Mouse (Mus musculus): Measurements from ENCODE around the gene Pradc1. TPM values are rescaled to one million over a fixed set of nuclear protein-coding genes. Genes with fewer than 3 reads are reported as not detected.
A peak's percentile ranks its signal among the peaks of the same experiment; 100 is the strongest.

The Pradc1 gene
- polyA plus RNA-seq, 1 experiment, result 9.6 TPM

GRCm38 (mm10) chr6:85489717-85490116 lies 37.9 kb upstream of the Pradc1 start:
- H3K4me3 ChIP-seq (ENCODE audit: low read depth, low read length), result no peak overlapping the region
- no peaks in the 10 kb centered on the region for H3K27me3 ChIP-seq (ENCODE audit: control insufficient read depth, insufficient read depth, low read length, poor library complexity, severe bottlenecking)
- H3K9me3 ChIP-seq (replicated peaks; ENCODE audit: control insufficient read depth, insufficient read depth, low read length, poor library complexity, severe bottlenecking), result no peaks in the 10 kb centered on the region
- no peak overlapping the region for H3K9ac ChIP-seq (ENCODE audit: low read depth, poor library complexity, severe bottlenecking)
- no peaks in the 10 kb centered on the region for H3K36me3 ChIP-seq (ENCODE audit: control insufficient read depth, insufficient read depth, low read length, poor library complexity, severe bottlenecking)
- no peaks in the 10 kb centered on the region for H3K4me1 ChIP-seq (ENCODE audit: control insufficient read depth, insufficient read depth, low read length)
- H3K27ac ChIP-seq (ENCODE audit: insufficient read depth, low read length), result no peak overlapping the region
- TF ChIP-seq EP300 (IDR thresholded peaks at IDR 0.05; ENCODE audit: insufficient read depth, low read depth, low read length) (no peak), POLR2A (IDR thresholded peaks at IDR 0.05; ENCODE audit: insufficient read depth, low read length) (no peak), CTCF (IDR thresholded peaks at IDR 0.05; ENCODE audit: low read depth, low read length) (no peak)

GRCm38 (mm10) chr6:85488510-85488909 lies 36.7 kb upstream of the Pradc1 start:
- no peak overlapping the region for H3K27ac ChIP-seq (ENCODE audit: insufficient read depth, low read length)

GRCm38 (mm10) chr6:85485738-85486137 lies 34.0 kb upstream of the Pradc1 start:
- H3K9ac ChIP-seq (ENCODE audit: low read depth, poor library complexity, severe bottlenecking), result no peak overlapping the region
- no peak overlapping the region for H3K27ac ChIP-seq (ENCODE audit: insufficient read depth, low read length)
- H3K36me3 ChIP-seq (ENCODE audit: control insufficient read depth, insufficient read depth, low read length, poor library complexity, severe bottlenecking), result no peaks in the 10 kb centered on the region
- H3K9me3 ChIP-seq (replicated peaks; ENCODE audit: control insufficient read depth, insufficient read depth, low read length, poor library complexity, severe bottlenecking), result no peaks in the 10 kb centered on the region
- peaks cover 8% of the 10 kb centered on the region for H3K27me3 ChIP-seq (ENCODE audit: control insufficient read depth, insufficient read depth, low read length, poor library complexity, severe bottlenecking)
- no peak overlapping the region for H3K4me3 ChIP-seq (ENCODE audit: low read depth, low read length)
- H3K4me1 ChIP-seq (ENCODE audit: control insufficient read depth, insufficient read depth, low read length), result no peaks in the 10 kb centered on the region
- no peak for TF ChIP-seq POLR2A (IDR thresholded peaks at IDR 0.05; ENCODE audit: insufficient read depth, low read length)
- TF ChIP-seq EP300 (IDR thresholded peaks at IDR 0.05; ENCODE audit: insufficient read depth, low read depth, low read length), result no peak
- TF ChIP-seq CTCF (IDR thresholded peaks at IDR 0.05; ENCODE audit: low read depth, low read length), result no peak

More at GRCm38 (mm10) chr6:85488510-85488909, 36.7 kb upstream of the Pradc1 start:
- H3K9me3 ChIP-seq (replicated peaks; ENCODE audit: control insufficient read depth, insufficient read depth, low read length, poor library complexity, severe bottlenecking), result no peaks in the 10 kb centered on the region
- no peaks in the 10 kb centered on the region for H3K4me1 ChIP-seq (ENCODE audit: control insufficient read depth, insufficient read depth, low read length)
- H3K4me3 ChIP-seq (ENCODE audit: low read depth, low read length), result no peak overlapping the region
- no peak for TF ChIP-seq POLR2A (IDR thresholded peaks at IDR 0.05; ENCODE audit: insufficient read depth, low read length)
- no peak for TF ChIP-seq EP300 (IDR thresholded peaks at IDR 0.05; ENCODE audit: insufficient read depth, low read depth, low read length)
- TF ChIP-seq CTCF (IDR thresholded peaks at IDR 0.05; ENCODE audit: low read depth, low read length), result no peak
- peaks cover 8% of the 10 kb centered on the region for H3K27me3 ChIP-seq (ENCODE audit: control insufficient read depth, insufficient read depth, low read length, poor library complexity, severe bottlenecking)
- no peaks in the 10 kb centered on the region for H3K36me3 ChIP-seq (ENCODE audit: control insufficient read depth, insufficient read depth, low read length, poor library complexity, severe bottlenecking)
- no peak overlapping the region for H3K9ac ChIP-seq (ENCODE audit: low read depth, poor library complexity, severe bottlenecking)

- Histone ChIP-seq H3K27ac (ENCODE audit: insufficient read depth, low read length) (no peak overlapping the region), H3K9ac (ENCODE audit: low read depth, poor library complexity, severe bottlenecking) (peak overlapping the region; percentile 5; the same call in 1 of the 2 replicates), H3K27me3 (ENCODE audit: control insufficient read depth, insufficient read depth, low read length, poor library complexity, severe bottlenecking) (peaks cover 8% of the 10 kb centered on the region)
Observed at GRCm38 (mm10) chr6:85483843-85484721, 32.3 kb upstream of the Pradc1 start.

GRCm38 (mm10) chr6:85480685-85481084 lies 28.9 kb upstream of the Pradc1 start:
- Histone ChIP-seq H3K4me1 (ENCODE audit: control insufficient read depth, insufficient read depth, low read length) (peaks cover 4% of the 10 kb centered on the region), H3K9me3 (replicated peaks; ENCODE audit: control insufficient read depth, insufficient read depth, low read length, poor library complexity, severe bottlenecking) (no peaks in the 10 kb centered on the region), H3K9ac (ENCODE audit: low read depth, poor library complexity, severe bottlenecking) (no peak overlapping the region), H3K27ac (ENCODE audit: insufficient read depth, low read length) (no peak overlapping the region), H3K4me3 (ENCODE audit: low read depth, low read length) (no peak overlapping the region), H3K36me3 (ENCODE audit: control insufficient read depth, insufficient read depth, low read length, poor library complexity, severe bottlenecking) (no peaks in the 10 kb centered on the region), H3K27me3 (ENCODE audit: control insufficient read depth, insufficient read depth, low read length, poor library complexity, severe bottlenecking) (peaks cover 8% of the 10 kb centered on the region)
- TF ChIP-seq CTCF (IDR thresholded peaks at IDR 0.05; ENCODE audit: low read depth, low read length) (no peak), POLR2A (IDR thresholded peaks at IDR 0.05; ENCODE audit: insufficient read depth, low read length) (no peak), EP300 (IDR thresholded peaks at IDR 0.05; ENCODE audit: insufficient read depth, low read depth, low read length) (no peak)

More at GRCm38 (mm10) chr6:85483843-85484721, 32.3 kb upstream of the Pradc1 start:
- TF ChIP-seq CTCF (IDR thresholded peaks at IDR 0.05; ENCODE audit: low read depth, low read length) (no peak), EP300 (IDR thresholded peaks at IDR 0.05; ENCODE audit: insufficient read depth, low read depth, low read length) (no peak), POLR2A (IDR thresholded peaks at IDR 0.05; ENCODE audit: insufficient read depth, low read length) (no peak)
- peak overlapping the region; percentile 56 for H3K4me3 ChIP-seq (ENCODE audit: low read depth, low read length)
- no peaks in the 10 kb centered on the region for H3K36me3 ChIP-seq (ENCODE audit: control insufficient read depth, insufficient read depth, low read length, poor library complexity, severe bottlenecking)
- H3K9me3 ChIP-seq (replicated peaks; ENCODE audit: control insufficient read depth, insufficient read depth, low read length, poor library complexity, severe bottlenecking), result no peaks in the 10 kb centered on the region
- no peaks in the 10 kb centered on the region for H3K4me1 ChIP-seq (ENCODE audit: control insufficient read depth, insufficient read depth, low read length)

- H3K36me3 ChIP-seq (ENCODE audit: control insufficient read depth, insufficient read depth, low read length, poor library complexity, severe bottlenecking), result no peaks in the 10 kb centered on the region
- peaks cover 5% of the 10 kb centered on the region for H3K4me1 ChIP-seq (ENCODE audit: control insufficient read depth, insufficient read depth, low read length)
- peaks cover 8% of the 10 kb centered on the region for H3K27me3 ChIP-seq (ENCODE audit: control insufficient read depth, insufficient read depth, low read length, poor library complexity, severe bottlenecking)
- no peaks in the 10 kb centered on the region for H3K9me3 ChIP-seq (replicated peaks; ENCODE audit: control insufficient read depth, insufficient read depth, low read length, poor library complexity, severe bottlenecking)
- H3K9ac ChIP-seq (ENCODE audit: low read depth, poor library complexity, severe bottlenecking), result no peak overlapping the region
- no peak for TF ChIP-seq EP300 (IDR thresholded peaks at IDR 0.05; ENCODE audit: insufficient read depth, low read depth, low read length)
- TF ChIP-seq CTCF (IDR thresholded peaks at IDR 0.05; ENCODE audit: low read depth, low read length), result no peak
- TF ChIP-seq POLR2A (IDR thresholded peaks at IDR 0.05; ENCODE audit: insufficient read depth, low read length), result no peak
- H3K4me3 ChIP-seq (ENCODE audit: low read depth, low read length), result no peak overlapping the region
- H3K27ac ChIP-seq (ENCODE audit: insufficient read depth, low read length), result no peak overlapping the region
Observed at GRCm38 (mm10) chr6:85479979-85480378, 28.2 kb upstream of the Pradc1 start.
